Mouse (Mus musculus) heart, embryonic 12.5 days (tissue): Measurements from ENCODE around the gene Gm10644. TPM values are rescaled to one million over a fixed set of nuclear protein-coding genes. Genes with fewer than 3 reads are reported as not detected.
A peak's percentile ranks its signal among the peaks of the same experiment; 100 is the strongest.
"Not testable (repeated sequence)": the region's sequence is repeated elsewhere in the genome, so short reads cannot be mapped to it uniquely, and the experiment has no call there.

Experiments used
- ATAC-seq: fragments of 200-750 bp; cut with Nextera tagmentation; 2 replicates; pipeline ENCODE4 v1.8.0; 2017; ENCODE audit warnings: moderate TSS enrichment, moderate library complexity; ENCODE audit not compliant: insufficient number of reproducible peaks, low FRiP score
- H3K27ac ChIP-seq: fragments of 300-500 bp; sonication (generic); 2 replicates; pipeline ENCODE4 v1.5.1; 2016; ENCODE audit warnings: mild to moderate bottlenecking, moderate library complexity; ENCODE audit not compliant: poor library complexity, severe bottlenecking
- H3K27me3 ChIP-seq: fragments of 300-500 bp; sonication (generic); replicated peaks from 2 replicates; pipeline ENCODE4 v1.6.1; 2016; ENCODE audit warnings: mild to moderate bottlenecking, moderate library complexity
- H3K36me3 ChIP-seq: fragments of 300-500 bp; sonication (generic); 2 replicates; pipeline ENCODE4 v1.6.1; 2016; ENCODE audit warnings: mild to moderate bottlenecking, moderate library complexity
- H3K4me1 ChIP-seq: fragments of 300-500 bp; sonication (generic); replicated peaks from 2 replicates; pipeline ENCODE4 v1.6.1; 2016; ENCODE audit warnings: mild to moderate bottlenecking
- H3K4me2 ChIP-seq: fragments of 300-500 bp; sonication (generic); 2 replicates; pipeline ENCODE4 v1.6.1; 2016; ENCODE audit warnings: mild to moderate bottlenecking, moderate library complexity
- H3K4me3 ChIP-seq: fragments of 300-500 bp; sonication (generic); 2 replicates; pipeline ENCODE4 v1.5.1; 2016; ENCODE audit warnings: mild to moderate bottlenecking
- H3K9ac ChIP-seq: fragments of 300-500 bp; sonication (generic); 2 replicates; pipeline ENCODE4 v1.6.1; 2016; ENCODE audit warnings: mild to moderate bottlenecking, moderate library complexity
- H3K9me3 ChIP-seq: fragments of 300-500 bp; sonication (generic); replicated peaks from 2 replicates; pipeline ENCODE4 v1.6.1; 2016; ENCODE audit warnings: mild to moderate bottlenecking, moderate library complexity
- WGBS: fragments of 180-500 bp; shearing (Covaris S2); methylation state at CpG from one replicate; pipeline ENCODE4 v1.1.7; 2016; 5-methylcytosine and 5-hydroxymethylcytosine counted together
- polyA plus RNA-seq: library from polyadenylated mRNA; unstranded; fragments of >200 nt; fragmentation: Nextera tagmentation; extraction: Ambion mirVana; gene quantifications from 2 replicates; pipeline ENCODE4 v1.2.1, GENCODE M21; 2016

Gene Gm10644
- polyA plus RNA-seq, 1 experiment from 2014 or later, result 0.34 TPM

DNA sequence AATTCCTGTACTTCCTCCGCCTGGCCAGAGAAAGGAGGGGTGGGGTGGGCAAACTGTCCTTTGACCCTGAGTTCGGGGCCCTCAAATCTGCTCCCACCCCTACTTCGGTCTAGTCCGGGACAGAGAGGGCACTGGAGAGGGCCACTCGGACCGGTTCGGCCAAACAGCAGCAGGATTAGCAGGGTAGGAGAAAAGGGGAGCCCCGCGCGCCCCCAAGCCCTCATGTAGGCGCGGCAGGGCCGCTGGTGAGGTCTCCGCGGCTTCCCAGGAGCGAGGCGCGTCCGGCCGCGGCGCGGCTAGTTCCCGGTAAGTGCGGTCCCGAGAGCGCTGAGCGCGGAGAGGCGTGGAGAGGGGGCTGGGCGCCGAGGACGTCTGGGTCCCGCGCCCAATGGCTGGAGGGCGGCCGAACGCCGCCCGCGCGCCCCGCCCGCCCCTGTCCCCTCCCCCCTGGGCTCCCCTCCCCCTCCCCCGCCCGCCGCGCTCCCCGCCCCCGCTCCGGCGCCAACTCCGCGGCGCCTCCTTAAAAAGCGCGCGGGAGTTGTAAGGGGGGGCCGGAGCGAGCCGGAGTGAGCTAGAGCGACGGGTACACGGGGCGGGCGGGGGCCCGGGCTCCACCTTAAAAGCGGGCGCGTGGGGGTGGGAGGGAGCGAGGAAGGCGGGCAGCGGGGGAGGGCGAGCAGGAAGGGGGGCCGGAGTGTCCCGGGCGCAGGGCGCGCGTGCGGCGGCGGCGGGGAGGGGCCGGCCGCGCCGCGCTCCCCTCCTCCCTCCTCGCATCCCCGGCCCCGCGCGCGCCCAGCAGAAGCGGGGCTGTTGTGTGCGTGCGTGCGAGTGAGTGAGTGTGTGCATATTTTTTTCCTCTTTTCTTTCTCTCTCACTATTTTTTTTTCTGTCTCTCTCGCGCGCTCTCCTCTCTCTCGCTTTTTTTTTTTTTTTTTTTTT, 41.8 kb upstream of the Gm10644 start:
- Histone ChIP-seq H3K9ac (peak overlapping the region; percentile 93), H3K27me3 (peaks cover 19% of the 10 kb centered on the region), H3K9me3 (no peaks in the 10 kb centered on the region), H3K27ac (peak overlapping the region; percentile 95), H3K4me2 (peak overlapping the region; percentile 89), H3K4me1 (peaks cover 33% of the 10 kb centered on the region), H3K36me3 (peaks cover 53% of the 10 kb centered on the region), H3K4me3 (peak overlapping the region; percentile 95)
- under 1% methylated on average over 68 of the region's 103 CpGs for whole genome bisulfite sequencing
- ATAC-seq, result peak; percentile 87

DNA sequence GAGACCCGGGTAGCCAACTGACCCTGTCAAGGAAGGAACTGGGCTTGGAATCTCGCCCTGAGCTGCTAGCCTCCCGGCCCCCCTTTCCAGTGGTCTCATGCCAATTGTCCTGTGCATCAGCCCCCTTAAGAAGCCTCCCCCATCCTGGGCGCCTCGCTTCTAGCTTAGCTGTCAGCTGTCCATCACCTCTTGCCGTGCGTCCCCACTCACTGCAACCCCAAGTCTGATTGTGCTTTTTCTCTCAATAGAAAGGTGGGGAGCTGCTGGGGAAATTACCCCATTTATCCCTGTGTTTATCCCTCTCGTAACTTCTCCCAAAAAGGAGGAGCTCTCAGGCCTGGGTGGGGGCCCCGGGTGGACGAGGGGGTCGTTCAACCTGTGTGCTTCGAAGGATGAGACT, 41.0 kb upstream of the Gm10644 start:
- peak overlapping the region; percentile 95 for H3K4me3 ChIP-seq
- H3K27me3 ChIP-seq, result peaks cover 11% of the 10 kb centered on the region
- no peak; the same call in 1 of the 2 replicates for ATAC-seq
- H3K9ac ChIP-seq, result peak overlapping the region; percentile 93; the same call in 1 of the 2 replicates
- H3K27ac ChIP-seq, result 0 out of 2 replicates have a peak overlapping the region, but pooled peaks have one; percentile 95
- H3K4me2 ChIP-seq, result peak overlapping the region; percentile 89
- WGBS, result 19% methylated on average over 12 of the region's 12 CpGs
- peaks cover 29% of the 10 kb centered on the region for H3K4me1 ChIP-seq
- no peaks in the 10 kb centered on the region for H3K9me3 ChIP-seq
- peaks cover 58% of the 10 kb centered on the region for H3K36me3 ChIP-seq

DNA sequence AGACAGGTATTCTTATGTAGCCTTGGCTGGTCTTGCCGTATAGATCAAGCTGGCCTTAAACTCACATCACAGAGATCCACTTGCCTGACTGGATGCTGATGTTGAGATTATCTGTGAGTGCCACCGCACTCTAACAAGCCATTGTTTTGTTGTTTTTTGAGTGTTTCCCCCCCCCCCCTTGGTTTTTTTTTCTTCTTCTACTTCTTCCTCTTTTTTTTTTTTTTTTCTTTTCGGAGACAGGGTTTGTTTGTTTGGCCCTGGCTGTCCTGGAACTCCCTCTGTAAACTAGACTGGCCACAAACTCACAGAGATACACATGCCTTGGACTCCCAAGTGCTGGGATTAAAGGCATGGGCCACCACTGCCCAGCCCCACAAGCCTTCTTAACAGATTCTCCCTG, 39.0 kb upstream of the Gm10644 start:
- no peak overlapping the region for H3K27ac ChIP-seq
- H3K9me3 ChIP-seq, result no peaks in the 10 kb centered on the region
- 76% methylated on average over 3 of the region's 3 CpGs for WGBS
- no peaks in the 10 kb centered on the region for H3K27me3 ChIP-seq
- no peak overlapping the region for H3K4me2 ChIP-seq
- peaks cover 61% of the 10 kb centered on the region for H3K36me3 ChIP-seq
- H3K9ac ChIP-seq, result no peak overlapping the region
- H3K4me1 ChIP-seq, result peaks cover 14% of the 10 kb centered on the region
- no peak overlapping the region for H3K4me3 ChIP-seq
- no peak for ATAC-seq

DNA sequence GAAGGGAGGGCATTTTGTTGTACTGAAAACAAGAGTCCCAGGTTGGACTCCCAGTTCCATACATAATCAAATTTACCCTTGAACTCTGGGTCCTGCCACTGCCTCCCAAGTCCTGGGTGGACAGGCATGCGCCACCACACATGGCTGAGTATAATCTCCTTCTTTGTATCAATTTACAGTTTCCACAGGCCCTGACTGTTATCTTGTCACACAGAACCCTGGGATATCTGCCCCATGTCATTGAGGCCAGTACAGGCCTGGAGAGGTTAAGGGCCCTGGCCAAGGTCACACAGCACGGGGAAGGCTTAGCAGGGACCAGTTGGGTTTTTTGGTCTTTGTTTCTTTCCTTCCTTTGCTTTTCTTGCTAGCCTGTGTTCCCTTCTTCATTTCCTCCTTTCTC, 37.5 kb upstream of the Gm10644 start:
- Histone ChIP-seq H3K9me3 (no peaks in the 10 kb centered on the region), H3K27ac (no peak overlapping the region), H3K4me1 (peaks cover 8% of the 10 kb centered on the region), H3K4me2 (no peak overlapping the region), H3K4me3 (no peak overlapping the region), H3K9ac (no peak overlapping the region), H3K36me3 (peaks cover 77% of the 10 kb centered on the region), H3K27me3 (no peaks in the 10 kb centered on the region)
- no peak for ATAC-seq
- 62% methylated on average over 2 of the region's 2 CpGs for WGBS

DNA sequence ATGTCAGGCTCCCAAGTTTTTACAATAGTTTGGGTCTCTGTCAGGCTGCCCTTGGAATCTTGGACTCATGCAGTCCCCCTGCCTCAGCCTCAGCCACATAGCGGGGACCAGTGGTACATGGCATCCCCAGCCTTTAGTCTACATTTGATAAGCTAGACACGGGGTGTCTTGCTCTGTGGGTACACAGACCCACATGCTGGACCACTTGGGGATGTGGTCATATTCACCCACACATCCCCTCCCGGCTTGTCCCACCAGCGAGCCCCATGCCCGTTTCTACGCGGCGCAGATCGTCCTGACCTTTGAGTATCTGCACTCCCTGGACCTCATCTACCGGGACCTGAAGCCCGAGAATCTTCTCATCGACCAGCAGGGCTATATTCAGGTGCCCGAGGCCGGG, 35.2 kb upstream of the Gm10644 start:
- Histone ChIP-seq H3K4me2 (no peak overlapping the region), H3K4me1 (no peaks in the 10 kb centered on the region), H3K27me3 (no peaks in the 10 kb centered on the region), H3K36me3 (peaks cover 95% of the 10 kb centered on the region), H3K9ac (no peak overlapping the region), H3K9me3 (no peaks in the 10 kb centered on the region), H3K27ac (no peak overlapping the region), H3K4me3 (no peak overlapping the region)
- no peak for ATAC-seq
- WGBS, result 88% methylated on average over 14 of the region's 14 CpGs

DNA sequence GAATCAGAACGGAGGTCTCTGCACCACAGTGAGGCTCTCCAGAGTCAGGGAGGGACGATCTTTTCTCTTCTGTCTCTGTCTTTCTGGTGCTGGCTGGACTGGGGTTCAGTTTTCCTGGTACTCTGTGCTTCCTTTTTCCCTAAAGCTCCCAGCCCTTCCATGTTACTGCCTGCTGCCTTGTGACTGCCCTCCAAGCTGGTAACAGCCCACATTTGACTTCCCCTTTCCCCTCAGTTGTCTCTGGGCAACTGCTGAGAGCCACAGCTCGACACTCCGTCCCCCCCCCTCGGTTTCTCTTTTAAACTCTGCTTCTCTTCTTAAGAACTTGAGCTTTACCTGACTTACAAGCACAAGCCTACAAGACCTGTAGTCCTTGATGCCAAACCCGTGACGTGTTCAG, 34.2 kb upstream of the Gm10644 start:
- Histone ChIP-seq H3K9me3 (no peaks in the 10 kb centered on the region), H3K27me3 (no peaks in the 10 kb centered on the region), H3K4me1 (no peaks in the 10 kb centered on the region), H3K36me3 (peaks cover 95% of the 10 kb centered on the region), H3K4me3 (no peak overlapping the region), H3K9ac (no peak overlapping the region), H3K27ac (no peak overlapping the region), H3K4me2 (no peak overlapping the region)
- no peak for ATAC-seq
- WGBS, result 84% methylated on average over 7 of the region's 7 CpGs

DNA sequence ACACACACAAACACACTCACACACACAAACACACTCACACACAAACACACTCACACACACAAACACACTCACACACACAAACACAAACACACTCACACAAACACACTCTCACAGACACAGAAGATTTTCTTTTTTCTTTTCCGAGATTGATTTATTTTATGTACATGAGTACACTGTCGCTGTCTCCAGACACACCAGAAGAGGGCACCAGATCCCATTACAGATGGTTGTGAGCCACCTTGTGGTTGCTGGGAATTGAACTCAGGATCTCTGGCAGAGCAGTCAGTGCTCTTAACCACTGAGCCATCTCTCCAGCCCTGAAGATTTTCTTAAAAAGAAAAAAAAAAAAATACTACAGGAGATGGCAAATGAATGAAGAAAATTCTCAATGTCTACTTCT, 28.2 kb upstream of the Gm10644 start:
- not testable (repeated sequence) for H3K9me3 ChIP-seq, H3K27ac ChIP-seq, H3K4me3 ChIP-seq, H3K27me3 ChIP-seq, H3K9ac ChIP-seq, ATAC-seq, H3K4me2 ChIP-seq
- 96% methylated on average over 2 of the region's 2 CpGs for WGBS
- Histone ChIP-seq H3K36me3 (peaks cover 74% of the 10 kb centered on the region), H3K4me1 (peaks cover 31% of the 10 kb centered on the region)

DNA sequence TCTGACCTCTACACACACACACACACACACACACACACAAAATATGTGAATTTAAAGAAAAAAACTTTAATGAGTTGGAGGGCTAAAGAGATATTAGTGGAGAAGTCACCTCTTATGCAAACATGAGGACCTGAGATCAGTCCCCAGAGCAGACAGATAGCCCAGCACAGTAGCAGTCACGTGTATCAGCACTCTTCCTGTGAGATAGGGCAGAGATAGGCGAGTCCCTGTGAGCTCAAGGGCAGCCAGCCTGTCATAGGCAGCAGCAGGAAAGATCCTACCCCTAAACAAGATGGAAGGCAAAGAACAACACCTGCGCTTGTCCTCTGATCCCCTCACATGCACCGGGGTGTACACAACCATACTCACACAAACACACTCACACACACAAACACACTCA, 27.4 kb upstream of the Gm10644 start:
- Histone ChIP-seq H3K9ac (no peak overlapping the region), H3K4me2 (no peak overlapping the region), H3K4me3 (no peak overlapping the region), H3K27me3 (no peaks in the 10 kb centered on the region), H3K9me3 (no peaks in the 10 kb centered on the region), H3K27ac (no peak overlapping the region), H3K4me1 (peaks cover 39% of the 10 kb centered on the region), H3K36me3 (peaks cover 66% of the 10 kb centered on the region)
- no peak for ATAC-seq
- 68% methylated on average over 4 of the region's 4 CpGs for WGBS

DNA sequence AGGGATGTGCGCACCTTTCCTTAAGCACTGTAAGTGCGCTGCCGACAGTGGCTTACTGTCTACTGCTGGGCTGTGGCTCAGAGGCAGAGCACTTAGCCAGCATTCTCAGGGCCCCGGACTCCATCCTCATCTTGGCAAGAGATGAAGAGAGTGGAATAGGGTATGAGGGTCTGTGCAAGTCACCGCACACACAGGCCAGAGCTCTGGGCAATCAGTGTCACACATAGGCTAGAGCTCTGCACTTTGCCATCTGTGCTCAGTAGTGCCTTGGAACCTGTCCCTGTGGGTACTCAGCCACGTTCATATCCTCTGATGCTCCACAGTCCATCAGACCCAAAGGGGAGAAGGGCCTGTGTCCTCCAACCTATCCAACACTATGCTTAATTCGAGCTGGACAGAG, 26.5 kb upstream of the Gm10644 start:
- Histone ChIP-seq H3K9me3 (no peaks in the 10 kb centered on the region), H3K9ac (no peak overlapping the region; the same call in 1 of the 2 replicates), H3K4me3 (no peak overlapping the region), H3K4me2 (no peak overlapping the region), H3K36me3 (peaks cover 57% of the 10 kb centered on the region), H3K27ac (peak overlapping the region; percentile 85; the same call in 1 of the 2 replicates), H3K4me1 (peaks cover 48% of the 10 kb centered on the region), H3K27me3 (no peaks in the 10 kb centered on the region)
- no peak for ATAC-seq
- 93% methylated on average over 7 of the region's 7 CpGs for WGBS

DNA sequence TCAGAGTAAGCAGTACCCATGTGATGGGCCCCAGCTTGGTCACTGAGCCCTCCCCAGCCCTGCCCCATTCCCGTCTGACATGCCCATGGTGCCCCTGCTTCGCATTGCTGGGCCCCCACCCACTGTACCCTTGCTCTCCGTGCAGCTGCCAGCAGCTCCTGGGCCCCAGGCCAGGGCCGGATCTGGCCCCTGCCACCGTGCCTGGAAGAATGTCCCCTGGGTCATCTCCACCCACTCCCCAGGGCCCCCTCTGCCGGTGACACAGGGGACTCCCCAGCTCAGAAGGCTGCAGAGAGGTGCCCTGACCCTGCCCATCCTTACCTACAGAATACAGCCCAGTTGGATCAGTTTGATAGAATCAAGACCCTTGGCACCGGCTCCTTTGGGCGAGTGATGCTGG, 25.8 kb upstream of the Gm10644 start:
- Histone ChIP-seq H3K9ac (peak overlapping the region; percentile 63; the same call in 1 of the 2 replicates), H3K4me1 (peaks cover 54% of the 10 kb centered on the region), H3K27ac (peak overlapping the region; percentile 85), H3K4me2 (no peak overlapping the region), H3K27me3 (no peaks in the 10 kb centered on the region), H3K9me3 (no peaks in the 10 kb centered on the region), H3K36me3 (peaks cover 50% of the 10 kb centered on the region), H3K4me3 (no peak overlapping the region)
- WGBS, result 73% methylated on average over 8 of the region's 8 CpGs
- ATAC-seq, result no peak; the same call in 1 of the 2 replicates

DNA sequence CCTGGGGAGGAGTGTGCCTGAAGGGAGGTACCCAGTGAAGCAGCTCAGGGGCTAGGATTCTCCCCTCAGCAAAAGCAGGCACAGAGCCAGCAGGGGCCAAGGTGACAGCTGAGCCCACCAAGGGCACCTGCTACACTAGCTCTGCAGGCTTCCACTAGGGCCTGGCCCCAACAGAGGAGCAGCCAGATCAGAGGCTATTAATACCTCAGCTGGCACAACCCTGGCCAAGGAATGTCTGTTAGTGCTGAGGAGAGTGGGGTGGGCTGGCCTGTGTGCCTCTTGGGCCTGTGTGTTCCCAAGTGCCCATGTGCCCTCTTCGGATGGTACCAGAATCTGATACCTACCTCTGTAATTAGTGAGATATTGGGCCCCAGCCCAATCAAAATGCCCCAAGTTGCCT, 25.2 kb upstream of the Gm10644 start:
- H3K4me2 ChIP-seq, result peak overlapping the region; percentile 20
- H3K9me3 ChIP-seq, result no peaks in the 10 kb centered on the region
- 0 out of 2 replicates have a peak overlapping the region, but pooled peaks have one; percentile 23 for H3K9ac ChIP-seq
- whole genome bisulfite sequencing, result 67% methylated on average over 1 of the region's 1 CpGs
- peak; percentile 82 for ATAC-seq
- H3K27me3 ChIP-seq, result no peaks in the 10 kb centered on the region
- H3K4me1 ChIP-seq, result peaks cover 55% of the 10 kb centered on the region
- peaks cover 46% of the 10 kb centered on the region for H3K36me3 ChIP-seq
- H3K4me3 ChIP-seq, result no peak overlapping the region
- peak overlapping the region; percentile 85 for H3K27ac ChIP-seq
